Mouse (Mus musculus): Measurements from ENCODE around the gene Farsb. TPM values are rescaled to one million over a fixed set of nuclear protein-coding genes. Genes with fewer than 3 reads are reported as not detected.
A peak's percentile ranks its signal among the peaks of the same experiment; 100 is the strongest.

The Farsb gene
- 0.95 and 3.4 TPM in 2 replicates for polyA plus RNA-seq (2012; ENCODE audit: insufficient read depth, low replicate concordance)

DNA sequence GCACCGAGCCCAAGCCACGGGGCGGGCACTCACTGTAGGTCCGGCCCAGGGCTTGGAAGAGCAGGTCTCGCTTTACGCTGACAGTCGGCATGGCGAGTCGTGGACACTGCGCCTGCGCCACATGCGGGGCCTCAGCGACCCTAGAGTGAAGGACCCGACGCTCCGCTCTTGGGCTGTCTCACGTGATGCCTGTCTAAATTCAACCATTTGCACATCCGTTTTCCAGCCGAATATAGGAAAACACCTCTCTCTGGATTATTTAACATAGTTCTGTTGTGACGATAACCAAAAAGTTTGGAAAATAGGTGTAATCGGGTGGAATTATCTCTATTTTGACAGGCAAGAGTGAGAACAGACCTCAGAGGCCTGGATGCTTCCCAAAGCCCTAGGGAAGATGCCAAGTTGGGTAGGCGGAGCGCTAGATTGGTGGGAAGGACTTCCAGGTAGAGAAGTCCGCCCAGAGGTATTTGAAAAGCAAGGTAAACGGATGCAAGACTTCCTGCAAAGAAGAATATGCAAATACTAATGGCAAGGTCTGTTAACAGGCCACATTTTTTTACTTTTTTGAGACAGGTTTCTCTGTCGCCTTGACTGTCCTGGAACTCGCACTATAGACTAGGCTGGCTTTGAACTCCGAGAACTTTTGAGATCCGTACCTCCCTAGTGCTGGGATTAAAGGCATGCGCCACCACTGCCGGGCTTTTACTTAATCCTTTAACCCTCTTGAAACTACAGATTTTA lies at the start of gene Farsb:
Farsb (minus strand) TSS at position 146 of the 741 bp plus-strand sequence.
- Histone ChIP-seq H3K4me1 (peaks cover 47% of the 10 kb centered on the region), H3K9me3 (no peaks in the 10 kb centered on the region), H3K27me3 (replicated peaks) (no peaks in the 10 kb centered on the region), H3K4me3 (replicated peaks) (peak within 1 kb of the TSS; percentile 98), H3K36me3 (replicated peaks; ENCODE audit: low read length) (peaks cover 18% of the 10 kb centered on the region)
- TF ChIP-seq GATA1 (IDR thresholded peaks at IDR 0.05; ENCODE audit: borderline replicate concordance, low read length) (no peak), FLI1 (IDR thresholded peaks at IDR 0.05; ENCODE audit: low read length) (no peak)

DNA sequence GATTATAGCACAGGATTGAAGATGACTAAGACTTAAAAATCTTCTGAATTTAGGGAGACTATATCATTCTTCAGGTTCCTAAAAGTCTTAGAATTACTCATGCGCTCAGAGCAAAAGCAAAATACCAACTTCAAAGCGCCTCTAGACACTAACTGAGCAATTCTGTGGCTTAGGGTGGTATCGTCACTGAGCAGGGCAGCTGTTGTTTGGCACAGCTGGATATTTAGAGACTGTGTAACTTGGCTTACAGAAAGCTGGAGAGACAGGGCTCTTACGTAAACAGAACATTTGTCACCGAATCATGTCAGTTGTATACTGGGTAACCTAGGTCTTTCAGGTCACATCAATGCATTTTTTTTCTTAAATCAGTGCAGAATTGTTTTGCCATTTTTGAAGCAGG lies 49.7 kb upstream of the Farsb start:
- Histone ChIP-seq H3K4me1 (peaks cover 33% of the 10 kb centered on the region), H3K4me3 (replicated peaks) (peak overlapping the region; percentile 39), H3K9me3 (peaks cover 14% of the 10 kb centered on the region), H3K36me3 (replicated peaks; ENCODE audit: low read length) (no peaks in the 10 kb centered on the region), H3K27me3 (replicated peaks) (peaks cover 2% of the 10 kb centered on the region)
- TF ChIP-seq FLI1 (IDR thresholded peaks at IDR 0.05; ENCODE audit: low read length) (no peak), GATA1 (IDR thresholded peaks at IDR 0.05; ENCODE audit: borderline replicate concordance, low read length) (no peak)

DNA sequence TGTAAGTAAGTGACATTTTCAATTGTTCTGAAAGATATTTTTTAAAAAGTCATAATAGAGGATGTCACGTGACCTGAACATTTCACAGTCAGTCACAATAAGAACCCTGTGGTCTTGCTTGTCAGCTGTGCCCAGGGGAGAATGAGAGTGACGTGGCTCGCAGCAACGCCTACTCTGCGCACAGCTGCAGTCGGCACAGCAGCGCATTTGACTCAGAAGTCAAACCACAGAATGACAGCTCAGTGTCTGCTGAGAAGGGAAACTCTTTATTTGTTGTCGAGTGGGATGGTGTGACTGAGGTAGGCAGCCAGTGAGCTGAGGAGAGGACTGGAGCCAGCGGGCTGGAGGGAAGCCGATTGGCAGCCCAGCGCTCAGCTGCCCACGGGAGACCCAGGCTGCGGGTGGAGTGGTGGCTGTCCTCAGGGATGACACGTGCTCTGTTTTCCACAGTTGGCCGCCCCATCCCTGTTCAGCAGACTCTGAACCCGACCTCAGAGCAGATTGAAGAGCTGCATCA lies 48.9 kb upstream of the Farsb start:
- H3K36me3 ChIP-seq (replicated peaks; ENCODE audit: low read length) = no peaks in the 10 kb centered on the region
- H3K9me3 ChIP-seq = peaks cover 11% of the 10 kb centered on the region
- H3K4me3 ChIP-seq (replicated peaks) = peak overlapping the region; percentile 92
- peaks cover 2% of the 10 kb centered on the region for H3K27me3 ChIP-seq (replicated peaks)
- TF ChIP-seq FLI1 (IDR thresholded peaks at IDR 0.05; ENCODE audit: low read length) (no peak), GATA1 (IDR thresholded peaks at IDR 0.05; ENCODE audit: borderline replicate concordance, low read length) (no peak)
- H3K4me1 ChIP-seq = peaks cover 33% of the 10 kb centered on the region

DNA sequence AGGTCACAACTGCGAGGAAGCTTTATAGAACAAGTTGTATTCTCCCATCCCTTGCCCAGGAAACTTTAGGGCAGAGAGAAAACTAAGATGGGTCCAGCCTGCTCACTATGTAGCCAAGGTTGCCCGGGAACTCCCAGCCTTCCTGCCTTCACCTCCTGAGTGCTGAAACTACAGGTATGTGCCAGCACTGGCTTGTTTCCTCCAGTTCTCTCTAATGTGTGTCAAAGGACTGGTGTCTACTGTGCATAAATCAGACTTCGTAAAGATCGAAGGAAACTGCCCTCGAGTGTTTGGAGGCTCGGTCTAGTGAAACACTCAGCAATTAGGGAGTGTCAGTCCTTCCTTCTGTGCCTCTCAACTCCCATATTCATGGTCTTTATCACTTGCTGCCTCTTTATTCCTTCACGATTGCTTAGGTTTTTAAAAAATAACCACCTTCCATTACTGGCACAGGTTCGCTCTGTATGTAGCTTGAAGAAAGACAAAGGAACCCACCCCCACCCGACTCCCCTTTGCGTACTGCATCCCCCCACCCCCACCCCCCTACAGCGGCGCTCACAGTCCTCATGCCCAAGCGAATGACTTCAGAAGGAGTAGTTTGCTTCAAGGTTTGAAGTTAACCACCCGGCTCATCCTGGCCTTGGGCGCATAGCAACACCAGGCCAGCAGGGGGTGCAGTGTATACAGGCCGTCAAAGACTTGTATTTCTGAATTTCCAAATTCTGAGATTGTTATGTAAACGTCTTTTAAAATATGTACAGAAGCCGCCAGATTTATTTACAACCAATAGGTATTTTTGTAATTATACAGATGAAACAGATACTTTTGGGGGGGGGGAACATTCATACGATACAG lies 47.8 kb upstream of the Farsb start:
- TF ChIP-seq GATA1 (IDR thresholded peaks at IDR 0.05; ENCODE audit: borderline replicate concordance, low read length) = no peak
- TF ChIP-seq FLI1 (IDR thresholded peaks at IDR 0.05; ENCODE audit: low read length) = no peak
- H3K27me3 ChIP-seq (replicated peaks) = peaks cover 2% of the 10 kb centered on the region
- H3K36me3 ChIP-seq (replicated peaks; ENCODE audit: low read length) = no peaks in the 10 kb centered on the region
- H3K9me3 ChIP-seq = peaks cover 11% of the 10 kb centered on the region
- peak overlapping the region; percentile 92 for H3K4me3 ChIP-seq (replicated peaks)
- peaks cover 39% of the 10 kb centered on the region for H3K4me1 ChIP-seq

DNA sequence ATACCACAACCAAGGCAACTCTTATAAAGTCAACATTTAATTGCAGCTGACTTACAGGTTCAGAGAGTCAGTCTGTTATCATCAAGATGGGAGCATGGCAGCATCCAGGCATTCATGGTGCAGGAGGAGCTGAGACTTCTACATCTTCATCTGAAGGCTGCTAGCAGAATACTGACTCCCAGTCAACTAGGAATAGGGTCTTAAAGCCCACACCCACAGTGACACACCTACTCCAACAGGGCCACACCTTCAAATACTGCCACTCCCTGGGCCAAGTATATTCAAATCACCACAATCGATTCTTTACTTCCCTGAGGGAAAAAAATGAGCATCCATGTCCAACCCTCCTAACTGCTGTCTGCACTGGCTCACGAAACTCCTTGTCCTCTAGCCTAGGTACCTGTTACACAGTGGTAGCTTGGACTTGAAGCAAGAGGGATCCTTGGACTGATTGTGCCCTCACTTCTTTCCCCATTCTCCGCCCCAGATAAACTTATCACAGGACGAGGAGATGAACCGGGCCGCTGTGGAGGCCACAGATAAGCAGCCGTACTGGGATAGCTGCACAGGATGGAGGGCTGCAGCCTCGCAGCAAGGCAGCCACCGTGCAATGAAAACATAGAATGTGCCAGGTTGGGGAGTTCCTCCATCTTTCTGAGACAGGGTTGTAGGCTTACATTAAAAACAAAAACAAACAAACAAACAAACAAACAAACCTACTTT lies 45.9 kb upstream of the Farsb start:
- Histone ChIP-seq H3K36me3 (replicated peaks; ENCODE audit: low read length) (no peaks in the 10 kb centered on the region), H3K9me3 (peaks cover 11% of the 10 kb centered on the region), H3K4me3 (replicated peaks) (no peak overlapping the region), H3K27me3 (replicated peaks) (no peaks in the 10 kb centered on the region), H3K4me1 (peaks cover 38% of the 10 kb centered on the region)
- TF ChIP-seq GATA1 (IDR thresholded peaks at IDR 0.05; ENCODE audit: borderline replicate concordance, low read length) (no peak), FLI1 (IDR thresholded peaks at IDR 0.05; ENCODE audit: low read length) (no peak)

DNA sequence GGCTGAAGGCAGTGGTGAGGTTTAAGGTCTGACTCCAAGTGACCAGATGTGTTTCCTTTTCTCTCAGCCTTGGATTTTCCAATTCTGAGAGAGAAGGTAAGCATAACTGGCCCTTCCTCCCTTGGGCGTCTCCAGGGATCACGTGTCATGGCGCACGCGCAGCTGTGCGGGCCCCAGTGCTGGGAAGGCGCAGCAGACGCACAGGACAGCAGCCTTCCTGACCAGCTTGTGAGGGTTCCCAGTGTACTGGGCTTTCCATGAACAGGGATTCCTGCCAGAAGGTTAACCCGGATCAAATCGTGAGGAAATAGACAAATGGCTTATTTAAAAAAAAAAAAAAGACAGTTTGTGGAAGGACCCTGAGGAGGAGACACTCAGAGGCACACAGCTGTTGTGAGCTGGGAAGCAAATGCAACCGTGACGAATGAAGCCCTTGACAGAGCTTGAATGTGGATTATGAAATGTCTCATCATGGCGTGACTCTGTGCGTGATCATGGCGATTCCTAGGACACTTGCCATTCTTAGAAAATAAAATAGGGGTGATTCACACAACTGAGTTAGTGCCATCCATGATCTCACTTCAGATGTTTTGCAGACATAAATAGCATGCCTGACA lies 43.6 kb upstream of the Farsb start:
- H3K4me3 ChIP-seq (replicated peaks) = no peak overlapping the region
- H3K27me3 ChIP-seq (replicated peaks) = peaks cover 6% of the 10 kb centered on the region
- no peak for TF ChIP-seq FLI1 (IDR thresholded peaks at IDR 0.05; ENCODE audit: low read length)
- no peak for TF ChIP-seq GATA1 (IDR thresholded peaks at IDR 0.05; ENCODE audit: borderline replicate concordance, low read length)
- no peaks in the 10 kb centered on the region for H3K36me3 ChIP-seq (replicated peaks; ENCODE audit: low read length)
- peaks cover 16% of the 10 kb centered on the region for H3K4me1 ChIP-seq
- peaks cover 11% of the 10 kb centered on the region for H3K9me3 ChIP-seq

DNA sequence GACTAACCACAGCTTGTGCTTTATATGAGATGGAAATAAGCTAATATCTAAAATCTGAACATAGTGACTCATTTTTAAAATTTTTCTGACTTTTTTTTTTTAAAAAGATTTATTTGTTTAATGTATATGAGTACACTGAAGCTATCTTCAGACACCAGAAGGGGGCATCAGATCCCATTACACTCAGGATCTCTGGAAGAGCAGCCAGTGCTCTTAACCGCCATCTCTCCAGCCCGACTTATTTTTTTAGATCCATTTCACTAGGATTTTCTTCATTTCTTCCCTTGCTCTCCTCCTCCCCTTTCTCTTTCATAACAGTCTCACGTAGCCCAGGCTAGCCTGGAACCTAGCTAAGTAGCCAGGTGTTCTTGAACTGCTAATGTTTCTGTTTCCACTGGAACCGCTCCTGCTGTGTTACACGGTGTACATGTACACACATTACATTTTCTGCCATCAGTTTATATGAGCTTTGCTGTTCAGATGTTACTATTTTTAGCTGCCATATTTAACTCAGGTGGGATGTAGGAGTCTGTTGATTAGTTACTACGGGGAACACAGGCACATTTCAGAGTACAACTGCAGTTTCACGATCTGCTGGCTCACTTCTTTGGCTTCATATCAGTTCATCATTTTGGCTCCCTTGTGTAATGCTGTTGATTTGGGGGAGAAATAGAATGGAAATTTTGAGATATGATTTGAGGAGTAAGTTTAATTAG lies 42.0 kb upstream of the Farsb start:
- peaks cover 9% of the 10 kb centered on the region for H3K4me1 ChIP-seq
- H3K27me3 ChIP-seq (replicated peaks) = peaks cover 6% of the 10 kb centered on the region
- H3K4me3 ChIP-seq (replicated peaks) = no peak overlapping the region
- TF ChIP-seq FLI1 (IDR thresholded peaks at IDR 0.05; ENCODE audit: low read length) = no peak
- TF ChIP-seq GATA1 (IDR thresholded peaks at IDR 0.05; ENCODE audit: borderline replicate concordance, low read length) = no peak
- H3K36me3 ChIP-seq (replicated peaks; ENCODE audit: low read length) = no peaks in the 10 kb centered on the region
- peaks cover 11% of the 10 kb centered on the region for H3K9me3 ChIP-seq

DNA sequence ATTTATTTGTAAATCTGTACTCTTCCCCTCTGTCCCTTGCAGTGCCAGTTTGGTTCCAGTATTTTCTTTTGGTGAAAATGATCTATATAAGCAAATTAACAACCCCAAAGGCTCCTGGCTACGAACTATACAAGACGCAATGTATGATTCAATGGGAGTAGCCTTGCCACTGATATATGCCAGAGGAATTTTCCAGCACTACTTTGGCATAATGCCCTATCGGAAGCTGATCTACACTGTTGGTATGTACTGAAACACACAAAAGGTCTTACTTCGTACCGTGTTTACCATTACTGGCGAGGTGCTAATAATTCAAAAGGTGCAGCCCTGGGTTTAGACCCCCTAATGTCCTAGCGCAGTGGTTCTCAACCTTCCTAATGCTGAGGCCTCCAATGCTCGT lies 40.3 kb upstream of the Farsb start:
- TF ChIP-seq FLI1 (IDR thresholded peaks at IDR 0.05; ENCODE audit: low read length) = no peak
- TF ChIP-seq GATA1 (IDR thresholded peaks at IDR 0.05; ENCODE audit: borderline replicate concordance, low read length) = no peak
- peaks cover 9% of the 10 kb centered on the region for H3K4me1 ChIP-seq
- no peak overlapping the region for H3K4me3 ChIP-seq (replicated peaks)
- peaks cover 4% of the 10 kb centered on the region for H3K9me3 ChIP-seq
- H3K36me3 ChIP-seq (replicated peaks; ENCODE audit: low read length) = no peaks in the 10 kb centered on the region
- H3K27me3 ChIP-seq (replicated peaks) = peaks cover 6% of the 10 kb centered on the region

Measured in megakaryocyte, embryonic 14.5 days (primary cell).